Mouse (Mus musculus) layer of hippocampus, postnatal 10 days (tissue): ENCODE measurements at regions not wholly inside any gene's neighbourhood (a gene's known extent, or its start where the extent isn't known, plus 50 kb on each side); places are given as distances from the start of the nearest gene placed in this dataset.
A peak's percentile ranks its signal among the peaks of the same experiment; 100 is the strongest.

Experiments used
- DNase-seq, 2 experiments: peaks; one replicate each; pipeline ENCODE4 v3.0.0; 2021; ENCODE audit warnings: low spot score in 2 of 2

DNA sequence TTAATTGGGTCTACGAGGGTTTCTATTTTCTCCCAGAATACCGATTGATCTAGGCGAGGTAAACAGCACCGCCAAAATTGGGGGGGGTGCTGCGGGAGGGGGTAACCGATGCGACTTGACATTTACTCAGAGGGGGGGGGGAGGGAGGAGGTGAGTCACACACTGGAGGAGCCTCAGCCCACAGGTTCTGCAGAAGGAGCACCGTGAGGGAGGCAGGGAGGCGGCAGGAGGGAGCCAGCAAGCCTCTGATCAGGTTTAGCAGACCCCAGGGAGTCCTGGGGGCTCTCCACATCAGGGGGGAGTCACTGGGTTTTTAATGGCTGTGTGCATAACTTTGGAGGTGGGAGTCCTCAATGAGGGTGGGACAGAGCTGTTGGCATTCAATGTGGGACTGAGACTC is 51.3 kb upstream of the Ier5l start:
- no peak for DNase-seq

DNA sequence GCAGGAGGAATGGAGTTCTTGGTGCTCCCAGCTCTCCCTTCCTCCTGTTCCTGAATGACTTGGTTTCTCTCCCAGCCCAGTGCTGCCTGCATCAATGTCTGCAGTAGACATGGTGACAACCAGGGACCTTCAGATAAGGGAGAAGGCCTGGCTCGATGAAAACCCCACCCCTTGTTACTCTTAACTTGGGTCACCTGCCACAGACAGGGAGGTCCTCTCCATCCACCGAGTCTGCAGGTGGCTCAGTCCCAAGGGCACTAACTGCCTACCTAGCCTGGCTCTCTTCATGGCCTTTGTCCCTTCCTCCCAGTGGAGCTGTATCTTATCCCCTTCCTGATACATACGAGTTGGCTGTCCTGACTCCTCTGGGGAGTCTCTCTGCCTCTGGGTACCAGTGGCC is 51.8 kb upstream of the Ier5l start:
- DNase-seq = no peak

DNA sequence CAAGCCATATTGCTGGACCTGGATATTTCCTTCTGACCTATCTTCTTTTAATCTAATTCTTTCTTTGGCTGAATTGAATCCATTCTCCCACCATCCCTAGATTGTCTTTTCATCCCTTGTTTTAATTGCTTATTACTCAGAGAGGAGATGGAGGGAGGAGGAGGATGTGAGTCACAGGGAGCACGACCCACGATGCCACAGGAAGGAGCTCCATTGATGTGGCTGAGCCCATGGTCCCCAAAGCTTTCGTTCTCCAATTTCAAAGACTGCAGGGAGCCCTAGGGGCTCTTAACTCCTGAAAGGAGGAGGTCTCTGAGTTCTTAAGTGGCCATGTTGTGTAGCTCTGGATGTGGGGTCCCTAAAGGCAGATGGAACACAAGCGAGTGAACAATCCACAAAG is 53.5 kb upstream of the Ier5l start:
- DNase-seq = no peak

DNA sequence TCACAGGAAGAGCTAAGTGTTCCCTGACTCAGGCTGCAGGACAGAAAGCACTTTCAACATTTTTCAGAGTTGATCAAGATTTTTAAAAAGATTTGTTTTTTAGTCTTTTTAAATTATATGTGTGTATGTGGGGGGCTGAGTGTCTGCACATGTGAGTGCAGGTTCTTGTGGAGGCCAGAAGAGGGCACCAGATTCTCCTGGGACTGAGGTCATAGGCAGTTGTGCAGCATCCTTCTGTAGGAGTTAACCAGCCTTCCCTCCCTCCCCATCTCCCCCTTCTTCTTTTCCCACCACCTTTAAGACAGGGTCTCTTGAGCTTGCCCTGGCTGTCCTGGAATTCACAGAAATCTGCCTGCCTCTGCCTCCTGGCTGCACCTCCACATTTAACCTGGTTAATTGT is 58.9 kb upstream of the Ier5l start:
- no peak for DNase-seq

DNA sequence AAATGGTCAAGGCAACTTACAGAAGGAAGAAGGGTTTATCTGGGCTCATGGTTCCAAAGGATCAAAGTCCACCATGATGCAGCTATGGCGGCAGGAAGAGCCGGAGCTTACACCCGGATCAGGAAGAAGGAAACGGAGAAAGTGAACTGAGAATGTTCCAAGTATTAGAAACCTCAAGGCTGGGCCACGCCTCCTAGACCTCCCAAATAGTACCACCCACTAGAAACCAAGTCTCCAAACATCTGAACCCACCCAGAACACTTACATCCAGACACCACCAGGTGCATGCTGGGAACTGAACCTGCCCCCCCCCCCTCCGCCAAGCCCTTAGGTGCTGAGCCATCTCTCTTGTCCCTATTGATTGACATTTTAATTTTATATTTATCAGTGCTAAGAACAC is 59.3 kb upstream of the Ier5l start:
- DNase-seq = no peak

DNA sequence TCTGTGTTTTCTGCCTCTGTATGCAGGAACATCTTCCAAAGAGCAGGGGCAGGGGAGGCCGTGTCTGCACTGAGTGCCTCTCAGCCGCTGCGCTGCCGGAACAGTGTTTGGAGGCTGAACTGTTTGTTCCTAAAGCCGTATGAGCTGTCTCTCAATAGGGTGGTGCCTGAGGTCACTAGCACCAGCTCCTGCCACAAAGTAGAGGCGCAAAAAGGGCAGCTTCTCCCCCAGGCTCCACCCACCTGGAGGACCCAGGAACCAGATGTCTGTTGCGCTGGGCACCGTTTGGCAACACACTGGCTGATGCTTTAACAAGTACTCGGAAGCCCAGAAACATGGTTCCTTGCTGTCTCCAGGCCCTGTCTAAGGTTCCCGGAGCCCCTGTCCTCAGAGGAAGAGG is 60.4 kb upstream of the Cstad start:
- DNase-seq = no peak

DNA sequence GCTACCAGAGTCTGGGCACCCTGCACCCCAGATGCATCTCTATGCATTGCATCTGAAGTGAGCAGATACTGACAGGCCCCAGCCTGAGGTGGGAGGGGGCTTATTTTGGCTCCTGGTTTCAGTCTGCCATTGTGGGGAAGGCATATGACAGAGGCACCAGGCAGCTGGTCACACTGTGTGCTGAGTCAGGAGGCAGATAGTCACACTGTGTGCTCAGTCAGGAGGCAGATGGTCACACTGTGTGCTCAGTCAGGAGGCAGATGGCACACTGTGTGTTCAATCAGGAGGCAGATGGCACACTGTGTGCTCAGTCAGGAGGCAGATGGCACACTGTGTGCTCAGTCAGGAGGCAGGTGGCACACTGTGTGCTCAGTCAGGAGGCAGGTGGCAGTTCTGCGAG is 55.5 kb upstream of the Cstad start:
- DNase-seq = no peak

DNA sequence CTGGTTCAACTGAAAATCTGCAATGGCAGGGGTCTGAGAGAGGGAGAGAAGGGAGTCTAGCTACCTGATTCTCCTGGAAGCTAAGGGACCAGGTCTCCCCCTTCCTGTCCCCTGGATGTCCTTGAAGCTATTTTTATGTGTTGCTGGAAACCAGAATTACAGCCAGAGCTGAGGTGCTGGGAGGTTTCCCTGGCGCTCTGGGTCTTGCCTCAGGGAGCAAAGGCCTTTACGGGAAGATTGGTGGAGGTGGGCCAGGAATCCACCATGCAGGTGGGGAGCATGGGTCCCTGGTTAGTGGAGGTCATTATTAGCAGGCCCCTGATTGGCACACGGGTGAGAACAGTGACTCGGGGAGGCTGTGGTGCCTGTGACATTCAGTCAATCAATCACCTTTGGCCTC is 53.3 kb upstream of the Cstad start:
- no peak for DNase-seq

DNA sequence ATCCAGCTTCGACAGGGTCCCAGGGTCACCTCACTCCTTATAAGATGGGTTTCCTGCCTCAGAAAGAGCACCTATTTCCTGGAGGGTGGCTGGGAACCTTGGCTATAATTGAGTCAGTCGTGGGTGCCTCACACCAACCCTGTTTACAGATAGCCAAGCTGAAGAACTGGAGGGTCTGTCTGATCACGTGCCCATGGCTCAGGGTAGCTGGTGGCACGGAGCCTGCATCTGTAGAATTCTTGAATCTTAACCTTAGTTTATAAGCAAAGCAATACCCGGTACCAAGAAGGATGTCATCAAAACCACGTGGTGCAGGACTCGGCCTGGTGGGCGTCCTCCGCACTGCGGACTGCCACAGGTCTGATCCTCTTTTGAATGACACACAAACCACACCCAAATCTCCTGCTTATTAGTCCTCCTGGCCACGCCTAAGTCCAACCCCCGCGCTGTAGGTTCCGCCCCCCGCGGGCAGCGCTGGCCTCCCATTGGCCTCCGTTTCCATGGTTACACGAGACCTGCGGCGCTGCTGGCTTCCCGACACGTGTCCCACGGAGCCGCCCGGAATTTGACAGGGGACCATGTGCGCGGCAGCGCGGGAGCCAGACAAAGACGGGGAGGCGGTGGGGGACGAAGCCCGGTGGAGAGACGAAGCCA is 49.9 kb upstream of the Cstad start:
- DNase-seq = peak; percentile 85 to 90
